Mouse (Mus musculus) ES-Bruce4 (cell line): ENCODE results near the gene Cxcl2. TPM values are rescaled to one million over a fixed set of nuclear protein-coding genes. Genes with fewer than 3 reads are reported as not detected.

Experiments used
- H3K27ac ChIP-seq: 2 replicates; pipeline ENCODE4 v1.5.1; 2012; ENCODE audit warnings: low read length, inconsistent platforms; ENCODE audit not compliant: insufficient read depth
- H3K27me3 ChIP-seq: 2 replicates; pipeline ENCODE4 v1.6.1; 2012; ENCODE audit warnings: mild to moderate bottlenecking, low read length, inconsistent platforms; ENCODE audit not compliant: control insufficient read depth, poor library complexity, insufficient read depth, severe bottlenecking
- H3K36me3 ChIP-seq: 2 replicates; pipeline ENCODE4 v1.6.1; 2012; ENCODE audit warnings: inconsistent platforms, mild to moderate bottlenecking, low read length, moderate library complexity; ENCODE audit not compliant: control insufficient read depth, poor library complexity, insufficient read depth, severe bottlenecking
- H3K4me1 ChIP-seq: one replicate; pipeline ENCODE4 v1.8.1; 2011; ENCODE audit warnings: low read length; ENCODE audit not compliant: control insufficient read depth, insufficient read depth
- H3K4me3 ChIP-seq: 2 replicates; pipeline ENCODE4 v1.5.1; 2011; ENCODE audit warnings: low read depth, mild to moderate bottlenecking, low read length
- H3K9ac ChIP-seq: 2 replicates; pipeline ENCODE4 v1.6.1; 2012; ENCODE audit warnings: low read depth, mild to moderate bottlenecking, inconsistent platforms; ENCODE audit not compliant: poor library complexity, severe bottlenecking
- H3K9me3 ChIP-seq: replicated peaks from 2 replicates; pipeline ENCODE4 v1.6.1; 2012; ENCODE audit warnings: mild to moderate bottlenecking, low read length, inconsistent platforms; ENCODE audit not compliant: control insufficient read depth, poor library complexity, insufficient read depth, severe bottlenecking
- CTCF ChIP-seq: IDR thresholded peaks from one replicate; pipeline ENCODE4 v1.8.1; 2011; ENCODE audit warnings: low read depth, low read length
- EP300 ChIP-seq: IDR thresholded peaks from 2 replicates; pipeline ENCODE4 v1.6.1; 2011; ENCODE audit warnings: low read depth, low read length; ENCODE audit not compliant: insufficient read depth
- POLR2A ChIP-seq: IDR thresholded peaks from one replicate; pipeline ENCODE4 v1.8.1; 2011; ENCODE audit warnings: low read length; ENCODE audit not compliant: insufficient read depth
- polyA plus RNA-seq: library from polyadenylated mRNA; stranded (reverse); fragments of >200 nt; gene quantifications from 2 replicates; pipeline ENCODE4 v1.2.4, GENCODE M21; 2011; ENCODE audit warnings: low read depth; ENCODE audit not compliant: missing spikeins, insufficient read depth, insufficient read length

The Cxcl2 gene
- polyA plus RNA-seq, 1 experiment, result not detected

DNA sequence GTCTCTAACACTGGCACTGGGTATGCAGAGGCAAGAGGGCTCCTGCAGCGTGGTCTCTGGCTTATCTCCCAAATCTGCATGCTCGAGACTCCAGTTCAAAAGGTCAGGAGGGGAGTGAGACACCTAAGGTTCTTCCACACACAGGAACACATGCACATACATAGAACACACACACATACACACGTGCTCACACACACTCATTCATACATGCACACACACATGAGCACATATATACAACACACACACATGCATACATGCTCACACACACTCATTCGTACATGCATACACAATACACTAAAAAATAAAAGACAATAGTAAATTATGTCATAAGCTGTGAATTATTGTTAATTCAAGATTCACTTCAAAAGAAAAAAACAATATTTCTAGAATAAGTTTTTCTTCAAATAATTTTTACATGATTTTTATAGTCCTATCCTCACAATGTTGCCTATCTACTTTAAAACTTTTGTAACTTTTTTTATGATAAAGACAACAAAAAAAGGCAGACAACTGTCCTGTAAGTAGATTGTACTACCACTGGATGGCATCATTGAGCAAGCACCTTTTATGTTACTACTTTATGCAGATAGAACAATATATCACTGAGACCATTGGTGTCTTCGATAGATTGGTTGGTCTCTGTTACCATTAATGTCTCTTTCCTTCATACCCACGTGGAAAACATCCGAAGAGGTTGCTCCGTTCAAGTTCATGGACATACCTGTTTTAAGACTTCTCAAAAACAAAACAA lies 49.2 kb downstream of the Cxcl2 start:
- Histone ChIP-seq H3K9me3 (no peaks in the 10 kb centered on the region), H3K27me3 (no peaks in the 10 kb centered on the region), H3K27ac (no peak overlapping the region), H3K36me3 (no peaks in the 10 kb centered on the region), H3K9ac (no peak overlapping the region), H3K4me3 (no peak overlapping the region), H3K4me1 (no peaks in the 10 kb centered on the region)
- no peak for TF ChIP-seq EP300
- TF ChIP-seq CTCF, result peak; percentile 10
- no peak for TF ChIP-seq POLR2A

Other genes starting within 250 kb of the Cxcl2 start
- gene Cxcl5, start 144.5 kb upstream of the Cxcl2 start, polyA plus RNA-seq, result not detected in 2 replicates
- gene Ppbp, start 135.4 kb upstream of the Cxcl2 start, polyA plus RNA-seq, result not detected in 2 replicates
- gene Pf4, start 131.4 kb upstream of the Cxcl2 start, polyA plus RNA-seq, result not detected in 2 replicates
- gene Cxcl3, start 117.8 kb upstream of the Cxcl2 start, polyA plus RNA-seq, result not detected in 2 replicates
- gene Cxcl15, start 109.3 kb upstream of the Cxcl2 start, polyA plus RNA-seq, result not detected in 2 replicates
- not detected in 2 replicates for gene Cxcl1, start 12.6 kb upstream of the Cxcl2 start, polyA plus RNA-seq
- gene Mthfd2l, start 27.2 kb downstream of the Cxcl2 start, polyA plus RNA-seq, result 9.8 TPM in 2 replicates
- gene Epgn, start 123.6 kb downstream of the Cxcl2 start, polyA plus RNA-seq, result not detected in 2 replicates
- 0.15 TPM in 1 of 2 replicates, not detected in the other for gene Ereg, start 170.8 kb downstream of the Cxcl2 start, polyA plus RNA-seq
- gene Areg, start 235.7 kb downstream of the Cxcl2 start, polyA plus RNA-seq, result not detected in 2 replicates